In the genomic region with DNA sequence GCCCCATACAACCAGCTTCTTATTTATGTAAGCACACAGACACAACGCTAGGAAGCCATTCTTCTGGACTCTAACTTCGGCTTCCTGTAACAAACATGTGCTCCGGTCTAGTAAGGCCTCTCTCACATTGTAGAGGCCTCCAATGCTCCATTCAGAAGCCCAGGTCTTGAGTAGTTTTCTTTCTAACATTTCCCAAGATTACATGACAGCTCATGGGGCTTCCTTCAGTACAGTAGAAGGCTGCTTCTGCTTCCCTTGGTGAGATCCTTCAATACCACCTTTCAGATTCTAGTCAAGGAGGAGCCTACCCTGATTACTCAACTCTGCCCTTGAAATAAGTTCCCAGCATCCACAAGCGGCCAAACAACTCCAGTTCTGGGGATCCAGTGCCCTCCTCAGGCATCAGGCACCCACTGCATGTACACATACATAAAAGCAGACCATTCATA, we compare ENCODE assay signal across 8 mouse cellular contexts. TPM values are rescaled to one million over a fixed set of nuclear protein-coding genes. Genes with fewer than 3 reads are reported as not detected.
A peak's percentile ranks its signal among the peaks of the same experiment; 100 is the strongest.
DNase-seq lines count a peak whose midpoint lies in the region; ATAC-seq and TF ChIP-seq lines count a peak whose summit lies in the region.

No protein-coding gene starts in this region.

- peak overlapping the region; percentile 94 for H3K27ac ChIP-seq in heart, adult 2 months
- H3K27ac ChIP-seq in forebrain, embryonic 14.5 days (ENCODE audit: low read depth, low read length), result peak overlapping the region; percentile 94
- H3K27ac ChIP-seq in liver, embryonic 16.5 days (ENCODE audit: low read length), result peak overlapping the region; percentile 96

- H3K27me3 ChIP-seq in heart, adult 2 months (ENCODE audit: control insufficient read depth, insufficient read depth, low read length), result no peaks in the 10 kb centered on the region
- no peaks in the 10 kb centered on the region for H3K27me3 ChIP-seq in E14TG2a.4 (ENCODE audit: insufficient read depth, low read length)
- no peaks in the 10 kb centered on the region for H3K27me3 ChIP-seq in forebrain, embryonic 14.5 days (replicated peaks; ENCODE audit: control insufficient read depth, insufficient read depth, low read length)
- H3K27me3 ChIP-seq in liver, embryonic 16.5 days (ENCODE audit: control insufficient read depth, insufficient read depth, low read depth, low read length), result no peaks in the 10 kb centered on the region

- peak overlapping the region; percentile 86 for H3K4me2 ChIP-seq in forebrain, embryonic 14.5 days (ENCODE audit: low read length)
- peak overlapping the region; percentile 94 for H3K4me2 ChIP-seq in liver, embryonic 16.5 days (ENCODE audit: low read depth, low read length)

- TF ChIP-seq POLR2A in heart, adult 2 months (IDR thresholded peaks at IDR 0.05; ENCODE audit: insufficient read depth, low read depth, low read length), result no peak

- H3K4me1 ChIP-seq in heart, adult 2 months (ENCODE audit: control insufficient read depth, insufficient read depth, low read length), result peaks cover 33% of the 10 kb centered on the region
- H3K4me1 ChIP-seq in E14TG2a.4 (replicated peaks; ENCODE audit: low read depth, low read length), result peaks cover 92% of the 10 kb centered on the region
- H3K4me1 ChIP-seq in forebrain, embryonic 14.5 days (ENCODE audit: control insufficient read depth, insufficient read depth, low read length), result peaks cover 21% of the 10 kb centered on the region
- peaks cover 69% of the 10 kb centered on the region for H3K4me1 ChIP-seq in liver, embryonic 16.5 days (ENCODE audit: control insufficient read depth, low read depth, low read length)

- ATAC-seq in forebrain, embryonic 14.5 days, result no peak
- no peak for ATAC-seq in liver, embryonic 16.5 days (ENCODE audit: low read depth)

- peak overlapping the region; percentile 85 for H3K4me3 ChIP-seq in heart, adult 2 months
- H3K4me3 ChIP-seq in E14TG2a.4 (replicated peaks; ENCODE audit: low read length), result peak overlapping the region; percentile 99
- peak overlapping the region; percentile 62 for H3K4me3 ChIP-seq in forebrain, embryonic 14.5 days (ENCODE audit: low read depth, low read length)
- peak overlapping the region; percentile 88 for H3K4me3 ChIP-seq in liver, embryonic 16.5 days (ENCODE audit: low read depth, low read length)

- peak overlapping the region; percentile 82 for H3K9ac ChIP-seq in heart, adult 2 months (ENCODE audit: low read depth, low read length)
- H3K9ac ChIP-seq in forebrain, embryonic 14.5 days (ENCODE audit: low read length), result peak overlapping the region; percentile 90
- H3K9ac ChIP-seq in liver, embryonic 16.5 days (ENCODE audit: low read depth, low read length), result peak overlapping the region; percentile 91

- intact Hi-C loops in heart, adult 2 months (cut with DNase I), result loop anchor here (5.0 kb wide), 1 partner anchor 120 kb away; the partner anchor contains the start of gene Mrgbp

- no peak for TF ChIP-seq EP300 in heart, adult 2 months (IDR thresholded peaks at IDR 0.05; ENCODE audit: insufficient read depth, low read depth, low read length)

- no peak for DNase-seq in heart, adult 2 months
- DNase-seq in heart, adult 18-20 months, result no peak
- no peak for DNase-seq in forebrain, embryonic 14.5 days (ENCODE audit: low spot score)
- DNase-seq in urinary bladder, postnatal 14 days (ENCODE audit: low spot score), result no peak
- DNase-seq in thymus, postnatal 0 days (ENCODE audit: low spot score), result no peak
- no peak for DNase-seq in thymus, postnatal 4 days

- peaks cover 32% of the 10 kb centered on the region for H3K36me3 ChIP-seq in heart, adult 2 months (ENCODE audit: control insufficient read depth, insufficient read depth, low read length)
- H3K36me3 ChIP-seq in E14TG2a.4 (ENCODE audit: insufficient read depth, low read length), result peaks cover 78% of the 10 kb centered on the region
- peaks cover 5% of the 10 kb centered on the region; the same call in 1 of the 2 replicates for H3K36me3 ChIP-seq in forebrain, embryonic 14.5 days (ENCODE audit: control insufficient read depth, insufficient read depth, low read length)
- H3K36me3 ChIP-seq in liver, embryonic 16.5 days (ENCODE audit: control insufficient read depth, insufficient read depth), result peaks cover 4% of the 10 kb centered on the region; the same call in 1 of the 2 replicates

- 10% methylated on average over 4 of the region's 4 CpGs for WGBS in heart, adult 2 months
- WGBS in forebrain, embryonic 14.5 days, result 36% methylated on average over 4 of the region's 4 CpGs
- WGBS in liver, embryonic 16.5 days (ENCODE audit: insufficient replicate concordance), result 28% methylated on average over 4 of the region's 4 CpGs

- peaks cover 13% of the 10 kb centered on the region for H3K79me2 ChIP-seq in heart, adult 2 months (replicated peaks; ENCODE audit: control insufficient read depth, insufficient read depth, low read length)

- no peaks in the 10 kb centered on the region for H3K9me3 ChIP-seq in E14TG2a.4 (ENCODE audit: low read length)
- H3K9me3 ChIP-seq in forebrain, embryonic 14.5 days (replicated peaks; ENCODE audit: control insufficient read depth, low read length), result no peaks in the 10 kb centered on the region
- H3K9me3 ChIP-seq in liver, embryonic 16.5 days (replicated peaks; ENCODE audit: control insufficient read depth, low read length), result no peaks in the 10 kb centered on the region

- TF ChIP-seq CTCF in heart, adult 2 months (IDR thresholded peaks at IDR 0.05), result no peak
- TF ChIP-seq CTCF in E14TG2a.4 (conservative IDR thresholded peaks at IDR 0.05; ENCODE audit: low read length), result no peak; the same call in 1 of the 2 replicates

RNA-seq across cellular contexts. Expression of gene Dido1, which starts 7.1 kb away (rescaled TPM):
- total RNA-seq in heart, adult 2 months (2021), result 10 to 100 TPM; 30.7 to 30.8 TPM
- 8.6 and 13.8 TPM in 2 replicates for polyA plus RNA-seq in heart, adult 2 months (2012; rRNA removed)
- total RNA-seq in heart, adult 18-20 months (2021), result 10 to 100 TPM; 25.8 to 29.9 TPM
- polyA plus RNA-seq in forebrain, embryonic 14.5 days (2014; fragmentation: Nextera tagmentation; extraction: Ambion mirVana), result 21.0 and 30.8 TPM in 2 replicates
- 12.6 and 12.9 TPM in 2 replicates for polyA plus RNA-seq in liver, embryonic 16.5 days (2015; fragmentation: Nextera tagmentation; extraction: Ambion mirVana)
- polyA plus RNA-seq in thymus, postnatal 0 days (2015; fragmentation: Nextera tagmentation; extraction: Ambion mirVana), result 25.6 and 32.2 TPM in 2 replicates

RNA-seq across cellular contexts. Expression of gene Gid8, which starts 7.2 kb away (rescaled TPM):
- 10 to 100 TPM; 59.3 to 61.3 TPM for total RNA-seq in heart, adult 2 months (2021)
- polyA plus RNA-seq in heart, adult 2 months (2012; rRNA removed), result 38.9 and 70.7 TPM in 2 replicates
- total RNA-seq in heart, adult 18-20 months (2021), result 10 to 100 TPM; 55.8 to 59.5 TPM
- 56.3 and 60.4 TPM in 2 replicates for polyA plus RNA-seq in forebrain, embryonic 14.5 days (2014; fragmentation: Nextera tagmentation; extraction: Ambion mirVana)
- polyA plus RNA-seq in liver, embryonic 16.5 days (2015; fragmentation: Nextera tagmentation; extraction: Ambion mirVana), result 101 and 112 TPM in 2 replicates
- 50.5 and 53.1 TPM in 2 replicates for polyA plus RNA-seq in thymus, postnatal 0 days (2015; fragmentation: Nextera tagmentation; extraction: Ambion mirVana)

RNA-seq across cellular contexts. Expression of gene Slc17a9, which starts 22.3 kb away (rescaled TPM):
- under 1 TPM; 0.42 to 0.43 TPM for total RNA-seq in heart, adult 2 months (2021)
- polyA plus RNA-seq in heart, adult 2 months (2012; rRNA removed), result 2.4 and 2.6 TPM in 2 replicates
- total RNA-seq in heart, adult 18-20 months (2021), result under 1 TPM; 0.10 to 0.54 TPM
- 0.25 TPM in 1 of 2 replicates, not detected in the other for polyA plus RNA-seq in forebrain, embryonic 14.5 days (2014; fragmentation: Nextera tagmentation; extraction: Ambion mirVana)
- polyA plus RNA-seq in liver, embryonic 16.5 days (2015; fragmentation: Nextera tagmentation; extraction: Ambion mirVana), result 10.4 and 10.8 TPM in 2 replicates
- polyA plus RNA-seq in thymus, postnatal 0 days (2015; fragmentation: Nextera tagmentation; extraction: Ambion mirVana), result 2.6 and 3.1 TPM in 2 replicates
